In genomic region chr6:143579223-143579622, GRCm38 (mm10) we compare ENCODE assay signal across 27 mouse cellular contexts.
"Had no signal": no experiment of that assay in that cellular context is flagged by ENCODE, and none has a peak within 500 bp of the region (broad histone marks: within the 10 kb centered on the region; RNA-seq: fewer than 3 reads in every experiment).

No protein-coding gene starts in this region.

- H3K27ac ChIP-seq: gastrocnemius, adult 2 months; heart, adult 2 months; heart, embryonic 13.5 days; heart, embryonic 15.5 days; hindbrain, embryonic 10.5 days; hindbrain, embryonic 12.5 days; hindbrain, embryonic 14.5 days; intestine, embryonic 15.5 days; layer of hippocampus, adult 2 months; left cerebral cortex, adult 2 months; limb, embryonic 10.5 days; limb, embryonic 12.5 days; liver, embryonic 13.5 days had no signal

- H3K4me1 ChIP-seq: heart, embryonic 13.5 days; heart, embryonic 15.5 days; hindbrain, embryonic 10.5 days; hindbrain, embryonic 12.5 days; intestine, embryonic 15.5 days; limb, embryonic 10.5 days; limb, embryonic 12.5 days; liver, embryonic 13.5 days had no signal

- H3K4me2 ChIP-seq: heart, embryonic 11.5 days; heart, embryonic 13.5 days; heart, embryonic 15.5 days; hindbrain, embryonic 12.5 days; hindbrain, embryonic 14.5 days; intestine, embryonic 15.5 days; limb, embryonic 12.5 days; liver, embryonic 11.5 days; liver, embryonic 13.5 days had no signal

- DNase-seq: gastrocnemius, adult 2 months; gastrocnemius, postnatal 14 days; gastrocnemius, postnatal 36 days; heart, adult 2 months; heart, postnatal 4 days; kidney, adult 18-20 months; kidney, adult 8-10 months; kidney, postnatal 10 days; kidney, postnatal 25 days; kidney, postnatal 4 days; liver; liver, embryonic 13.5 days had no signal

- H3K4me3 ChIP-seq: gastrocnemius, adult 2 months; heart, adult 2 months; heart, embryonic 13.5 days; heart, embryonic 15.5 days; hindbrain, embryonic 10.5 days; hindbrain, embryonic 12.5 days; intestine, embryonic 15.5 days; layer of hippocampus, adult 2 months; left cerebral cortex, adult 2 months; limb, embryonic 10.5 days; limb, embryonic 12.5 days; liver, embryonic 13.5 days had no signal

- H3K36me3 ChIP-seq: heart, embryonic 13.5 days; heart, embryonic 15.5 days; hindbrain, embryonic 10.5 days; hindbrain, embryonic 12.5 days; intestine, embryonic 15.5 days; limb, embryonic 10.5 days; limb, embryonic 12.5 days; liver, embryonic 13.5 days had no signal

- H3K9me3 ChIP-seq: heart, embryonic 13.5 days; heart, embryonic 15.5 days; hindbrain, embryonic 10.5 days; hindbrain, embryonic 12.5 days; intestine, embryonic 15.5 days; limb, embryonic 10.5 days; limb, embryonic 12.5 days; liver, embryonic 13.5 days had no signal

- ATAC-seq: hindbrain, embryonic 16.5 days; inflammation-experienced regulatory T-cells, adult 6 months; intestine, embryonic 15.5 days; intestine, postnatal 0 days had no signal

- H3K9ac ChIP-seq: heart, embryonic 13.5 days; heart, embryonic 15.5 days; hindbrain, embryonic 12.5 days; hindbrain, embryonic 14.5 days; intestine, embryonic 15.5 days; limb, embryonic 12.5 days; liver, embryonic 13.5 days had no signal

- H3K27me3 ChIP-seq: heart, embryonic 13.5 days; heart, embryonic 15.5 days; hindbrain, embryonic 12.5 days; intestine, embryonic 15.5 days; limb, embryonic 12.5 days; liver, embryonic 13.5 days had no signal
